Comparison of ENCODE assay signal across 16 mouse cellular contexts in genomic region chr9:122271866-122272265, GRCm38 (mm10). TPM values are rescaled to one million over a fixed set of nuclear protein-coding genes. Genes with fewer than 3 reads are reported as not detected.
DNase-seq lines count a peak whose midpoint lies in the region; ATAC-seq lines count a peak whose summit lies in the region.
"Had no signal": no experiment of that assay in that cellular context is flagged by ENCODE, and none has a peak within 500 bp of the region (broad histone marks: within the 10 kb centered on the region; RNA-seq: fewer than 3 reads in every experiment).

No protein-coding gene starts in this region.

- ATAC-seq in CD4-positive, CD25-positive, alpha-beta regulatory T cell, adult 4 months = peak; percentile 75
- ATAC-seq: liver, embryonic 12.5 days had no signal

- DNase-seq in induced T-regulatory cell, adult 2 months (ENCODE audit: low read depth) = peak; percentile 55
- DNase-seq in thymus, postnatal 0 days (ENCODE audit: low spot score) = peak; percentile 72
- DNase-seq in left cerebral cortex, adult 11 months (ENCODE audit: low spot score) = no peak
- no peak for DNase-seq in adrenal gland, adult 8-10 months
- no peak for DNase-seq in adrenal gland, adult 2 months
- no peak for DNase-seq in kidney, adult 18-20 months
- DNase-seq: adrenal gland, postnatal 36 days; cerebellum, adult 11 months; cerebellum, postnatal 10 days; gastrocnemius, postnatal 36 days; heart, adult 2 months; heart, postnatal 14 days; lung, adult 18-20 months; lung, postnatal 14 days had no signal

RNA-seq across cellular contexts. Expression of gene Ano10, which starts 22.4 kb away (rescaled TPM):
- 10 to 100 TPM; 18.2 to 22.9 TPM for polyA plus RNA-seq in CD4-positive, CD25-positive, alpha-beta regulatory T cell, adult 4 months (2017; shearing (Covaris generic))
- 16.9 and 18.5 TPM in 2 replicates for polyA plus RNA-seq in thymus, postnatal 0 days (2015; fragmentation: Nextera tagmentation; extraction: Ambion mirVana)
- total RNA-seq in adrenal gland, adult 8-10 months (2022) = 10 to 100 TPM; 75.1 to 96.2 (median 85.1) TPM
- total RNA-seq in adrenal gland, adult 2 months (2021) = 100 to 1,000 TPM in 1 of 2 experiments, 10 to 100 TPM in 1; 71.6 to 102 TPM
- polyA plus RNA-seq in adrenal gland, adult 2 months (2012; rRNA removed) = 74.0 and 75.6 TPM in 2 replicates

Comparison
In these comparisons a context has a peak if more than half of its experiments do, and no peak if none do; other contexts are left out.
1. DNase-seq: peak in induced T-regulatory cell, adult 2 months (single experiment) and thymus, postnatal 0 days (single experiment); none in left cerebral cortex, adult 11 months (single experiment), adrenal gland, adult 8-10 months (single experiment), adrenal gland, adult 2 months (single experiment) and kidney, adult 18-20 months (single experiment).